Comparison of ENCODE assay signal across 29 mouse cellular contexts in genomic region chr17:47533691-47534090, GRCm38 (mm10). TPM values are rescaled to one million over a fixed set of nuclear protein-coding genes. Genes with fewer than 3 reads are reported as not detected.
DNase-seq lines count a peak whose midpoint lies in the region; ATAC-seq and TF ChIP-seq lines count a peak whose summit lies in the region.
"Had no signal": no experiment of that assay in that cellular context is flagged by ENCODE, and none has a peak within 500 bp of the region (broad histone marks: within the 10 kb centered on the region; RNA-seq: fewer than 3 reads in every experiment).

No protein-coding gene starts in this region.

- no peak for TF ChIP-seq CTCF in thymus, adult 2 months (IDR thresholded peaks at IDR 0.05; ENCODE audit: borderline replicate concordance, control insufficient read depth, extremely low read depth, insufficient read depth, low read length, poor library complexity)

- no peaks in the 10 kb centered on the region for H3K9me3 ChIP-seq in liver, embryonic 15.5 days (replicated peaks)
- H3K9me3 ChIP-seq in midbrain, embryonic 11.5 days (ENCODE audit: control insufficient read depth, low read length): no peaks in the 10 kb centered on the region
- H3K9me3 ChIP-seq: heart, embryonic 15.5 days; hindbrain, embryonic 12.5 days; kidney, embryonic 15.5 days; limb, embryonic 12.5 days; megakaryocyte, embryonic 14.5 days; midbrain, embryonic 13.5 days; neural tube, embryonic 15.5 days had no signal

- 0 out of 2 replicates have a peak, but pooled peaks have one; percentile 30 for TF ChIP-seq POLR2A in thymus, adult 2 months (IDR thresholded peaks at IDR 0.05; ENCODE audit: control insufficient read depth, extremely low read depth, insufficient read depth, low read length, poor library complexity)

- peak overlapping the region; percentile 67; the same call in 1 of the 2 replicates for H3K4me2 ChIP-seq in liver, embryonic 15.5 days
- no peak overlapping the region for H3K4me2 ChIP-seq in midbrain, embryonic 11.5 days
- H3K4me2 ChIP-seq: heart, embryonic 15.5 days; hindbrain, embryonic 12.5 days; kidney, embryonic 15.5 days; limb, embryonic 12.5 days; midbrain, embryonic 13.5 days; neural tube, embryonic 15.5 days had no signal

- peaks cover 66% of the 10 kb centered on the region for H3K4me1 ChIP-seq in thymus, adult 2 months (replicated peaks; ENCODE audit: control insufficient read depth, insufficient read depth, low read length)
- peaks cover 93% of the 10 kb centered on the region for H3K4me1 ChIP-seq in liver, embryonic 15.5 days (replicated peaks)
- H3K4me1 ChIP-seq in midbrain, embryonic 11.5 days (ENCODE audit: control insufficient read depth, insufficient read depth, low read length): no peaks in the 10 kb centered on the region

- H3K27ac ChIP-seq in thymus, adult 2 months (ENCODE audit: control insufficient read depth, insufficient read depth, low read length): peak overlapping the region; percentile 94
- peak overlapping the region; percentile 97 for H3K27ac ChIP-seq in liver, embryonic 15.5 days (replicated peaks)
- no peak overlapping the region for H3K27ac ChIP-seq in midbrain, embryonic 11.5 days (ENCODE audit: low read depth, low read length)
- H3K27ac ChIP-seq: gastrocnemius, adult 2 months; heart, embryonic 15.5 days; hindbrain, embryonic 12.5 days; kidney, embryonic 15.5 days; left cerebral cortex, adult 2 months; limb, embryonic 12.5 days; midbrain, embryonic 13.5 days; neural tube, embryonic 15.5 days had no signal

- H3K9ac ChIP-seq in liver, embryonic 15.5 days: no peak overlapping the region
- H3K9ac ChIP-seq in midbrain, embryonic 11.5 days (ENCODE audit: low read length): no peak overlapping the region
- H3K9ac ChIP-seq: heart, embryonic 15.5 days; hindbrain, embryonic 12.5 days; kidney, embryonic 15.5 days; limb, embryonic 12.5 days; midbrain, embryonic 13.5 days; neural tube, embryonic 15.5 days had no signal

- peaks cover 16% of the 10 kb centered on the region for H3K36me3 ChIP-seq in thymus, adult 2 months (ENCODE audit: control insufficient read depth, insufficient read depth, low read length)
- H3K36me3 ChIP-seq in liver, embryonic 15.5 days (replicated peaks): no peaks in the 10 kb centered on the region
- no peaks in the 10 kb centered on the region for H3K36me3 ChIP-seq in midbrain, embryonic 11.5 days (ENCODE audit: control insufficient read depth, insufficient read depth, low read length)
- H3K36me3 ChIP-seq: heart, embryonic 15.5 days; hindbrain, embryonic 12.5 days; kidney, embryonic 15.5 days; limb, embryonic 12.5 days; midbrain, embryonic 13.5 days; neural tube, embryonic 15.5 days had no signal

- peak; percentile 33 for DNase-seq in thymus, adult 2 months
- no peak for DNase-seq in thymus, postnatal 4 days
- DNase-seq in induced T-regulatory cell, adult 2 months (ENCODE audit: low read depth): peak; percentile 83
- peak; percentile 48 for DNase-seq in thymus, postnatal 25 days
- no peak for DNase-seq in gastrocnemius, adult 8-10 months (ENCODE audit: low spot score in 2 of 2)
- no peak for DNase-seq in right cerebral cortex, adult 18-20 months
- no peak for DNase-seq in midbrain, embryonic 11.5 days (ENCODE audit: low spot score, missing footprints)
- DNase-seq: adrenal gland, adult 8-10 months; cerebellum, adult 2 months; cerebellum, postnatal 36 days; gastrocnemius, adult 2 months; kidney, adult 18-20 months; kidney, postnatal 25 days; lung, adult 18-20 months; lung, postnatal 4 days; retina, postnatal 1 day; right cerebral cortex, postnatal 25 days had no signal

- 11% methylated on average over 13 of the region's 13 CpGs for WGBS in thymus, adult 2 months
- WGBS in liver, embryonic 15.5 days (ENCODE audit: insufficient replicate concordance): 96% methylated on average over 13 of the region's 13 CpGs
- WGBS in midbrain, embryonic 11.5 days: 95% methylated on average over 13 of the region's 13 CpGs

- H3K4me3 ChIP-seq in thymus, adult 2 months (ENCODE audit: control insufficient read depth, insufficient read depth, low read length): no peak overlapping the region
- H3K4me3 ChIP-seq in liver, embryonic 15.5 days (replicated peaks): no peak overlapping the region
- no peak overlapping the region for H3K4me3 ChIP-seq in midbrain, embryonic 11.5 days (ENCODE audit: low read depth, low read length)
- H3K4me3 ChIP-seq: gastrocnemius, adult 2 months; heart, embryonic 15.5 days; hindbrain, embryonic 12.5 days; kidney, embryonic 15.5 days; left cerebral cortex, adult 2 months; limb, embryonic 12.5 days; megakaryocyte, embryonic 14.5 days; midbrain, embryonic 13.5 days; neural tube, embryonic 15.5 days had no signal

- H3K27me3 ChIP-seq in thymus, adult 2 months (ENCODE audit: control insufficient read depth, insufficient read depth, low read length): no peaks in the 10 kb centered on the region
- H3K27me3 ChIP-seq in liver, embryonic 15.5 days: no peaks in the 10 kb centered on the region
- no peaks in the 10 kb centered on the region for H3K27me3 ChIP-seq in midbrain, embryonic 11.5 days (ENCODE audit: control insufficient read depth, insufficient read depth, low read length)
- H3K27me3 ChIP-seq: CH12.LX; heart, embryonic 15.5 days; hindbrain, embryonic 12.5 days; kidney, embryonic 15.5 days; limb, embryonic 12.5 days; megakaryocyte, embryonic 14.5 days; midbrain, embryonic 13.5 days; neural tube, embryonic 15.5 days had no signal

- no peak for ATAC-seq in liver, embryonic 15.5 days (ENCODE audit: insufficient read depth)
- no peak for ATAC-seq in midbrain, embryonic 11.5 days (ENCODE audit: low FRiP score)
- ATAC-seq: forebrain, embryonic 14.5 days; lung, postnatal 0 days; midbrain, embryonic 13.5 days had no signal

RNA-seq across cellular contexts. Expression of gene Ccnd3, which starts 28.8 kb away (rescaled TPM):
- 1,622 and 2,069 TPM in 2 replicates for polyA plus RNA-seq in thymus, adult 2 months (2012; rRNA removed)
- polyA plus RNA-seq in liver, embryonic 15.5 days (2015; fragmentation: Nextera tagmentation; extraction: Ambion mirVana): 422 and 473 TPM in 2 replicates
- total RNA-seq in gastrocnemius, adult 8-10 months (2022): 10 to 100 TPM; 12.2 to 19.2 (median 16.1) TPM
- 175 and 194 TPM in 2 replicates for polyA plus RNA-seq in midbrain, embryonic 11.5 days (2014; fragmentation: Nextera tagmentation; extraction: Ambion mirVana)

RNA-seq across cellular contexts. Expression of gene Taf8, which starts 31.6 kb away (rescaled TPM):
- polyA plus RNA-seq in thymus, adult 2 months (2012; rRNA removed): 68.2 and 74.3 TPM in 2 replicates
- 14.7 and 15.2 TPM in 2 replicates for polyA plus RNA-seq in liver, embryonic 15.5 days (2015; fragmentation: Nextera tagmentation; extraction: Ambion mirVana)
- total RNA-seq in gastrocnemius, adult 8-10 months (2022): 10 to 100 TPM; 10.0 to 12.6 (median 11.2) TPM
- 25.5 TPM in 2 replicates for polyA plus RNA-seq in midbrain, embryonic 11.5 days (2014; fragmentation: Nextera tagmentation; extraction: Ambion mirVana)

Comparison
In these comparisons a context has a peak if more than half of its experiments do, and no peak if none do; other contexts are left out.
1. DNase-seq: peak in thymus, adult 2 months (single experiment), induced T-regulatory cell, adult 2 months (single experiment) and thymus, postnatal 25 days (single experiment); none in thymus, postnatal 4 days (single experiment), gastrocnemius, adult 8-10 months (0 of 2), right cerebral cortex, adult 18-20 months (single experiment) and midbrain, embryonic 11.5 days (single experiment).